Mouse (Mus musculus): ENCODE results near the gene Idua.

Idua gene

DNA sequence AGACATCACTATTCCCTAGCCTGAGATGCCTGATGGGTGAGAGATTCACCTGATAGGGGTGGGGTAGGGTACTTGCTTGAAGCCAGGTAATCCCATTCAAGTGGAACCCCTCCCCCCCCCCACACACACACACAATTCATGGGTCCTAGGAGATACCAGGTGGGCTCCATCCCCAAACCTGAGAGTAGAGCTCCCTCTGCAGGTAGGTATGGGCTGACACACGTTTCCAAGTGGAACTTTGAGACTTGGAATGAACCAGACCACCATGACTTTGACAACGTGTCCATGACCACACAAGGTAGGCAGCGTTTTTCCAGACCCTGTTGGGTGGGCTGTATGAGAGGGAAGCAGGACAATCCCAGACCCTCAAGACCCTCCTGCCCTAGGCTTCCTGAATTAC lies 19.8 kb downstream of the Idua start:
- DNase-seq (ENCODE audit: low spot score in 2 of 2): no peak

DNA sequence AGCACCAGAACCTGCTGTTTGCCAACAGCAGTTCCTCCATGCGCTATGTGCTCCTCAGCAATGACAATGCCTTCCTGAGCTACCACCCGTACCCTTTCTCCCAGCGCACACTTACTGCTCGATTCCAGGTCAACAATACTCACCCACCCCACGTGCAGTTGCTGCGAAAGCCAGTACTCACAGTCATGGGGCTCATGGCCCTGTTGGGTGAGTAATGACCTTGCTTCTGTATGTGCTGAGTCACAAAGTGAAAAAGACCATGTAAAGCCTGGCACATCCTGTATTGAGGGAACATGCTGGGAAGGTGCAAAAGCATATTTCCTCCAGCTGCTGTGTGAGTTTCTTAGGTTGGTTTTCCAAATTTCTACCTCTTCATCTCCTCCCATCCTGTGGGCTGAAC lies 20.7 kb downstream of the Idua start:
- no peak for DNase-seq (ENCODE audit: low spot score in 2 of 2)

DNA sequence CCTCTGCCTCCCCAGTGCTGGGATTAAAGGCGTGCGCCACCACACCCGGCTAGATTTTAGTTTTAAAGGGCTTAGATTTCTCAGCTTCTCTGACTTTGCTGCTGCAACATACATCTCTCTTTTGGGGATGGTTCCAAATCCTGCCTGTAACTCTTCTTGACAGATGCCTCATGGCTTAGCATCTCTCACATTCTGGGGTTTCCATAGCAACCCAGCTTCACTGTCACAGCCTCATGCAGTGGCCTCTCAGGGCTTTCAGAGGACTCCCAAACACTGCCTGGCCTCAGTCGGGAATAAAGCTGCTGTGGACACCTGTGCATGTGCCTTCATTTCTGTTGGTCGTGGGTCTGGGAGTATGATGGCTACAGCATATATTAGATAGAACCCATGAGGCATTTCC lies 29.0 kb downstream of the Idua start:
- no peak for DNase-seq (ENCODE audit: low spot score in 2 of 2)

DNA sequence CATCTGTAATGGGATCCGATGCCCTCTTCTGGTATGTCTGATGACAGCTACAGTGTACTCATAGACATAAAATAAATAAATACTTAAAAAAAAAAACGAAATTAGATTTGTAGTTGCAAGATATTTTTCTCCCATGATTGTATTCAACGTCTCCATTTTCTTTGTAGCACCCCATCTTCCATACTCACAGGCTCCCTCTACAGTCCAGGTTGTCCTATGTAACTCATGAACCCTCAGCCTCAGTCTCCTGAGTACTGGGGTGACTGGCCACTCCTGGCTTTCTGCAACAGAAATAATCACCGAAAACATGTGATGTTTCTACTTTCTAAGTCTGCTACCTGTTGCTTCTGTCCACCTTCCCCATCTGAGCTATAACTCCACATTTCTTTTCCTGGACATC lies 31.0 kb downstream of the Idua start:
- no peak for DNase-seq (ENCODE audit: low spot score in 2 of 2)

DNA sequence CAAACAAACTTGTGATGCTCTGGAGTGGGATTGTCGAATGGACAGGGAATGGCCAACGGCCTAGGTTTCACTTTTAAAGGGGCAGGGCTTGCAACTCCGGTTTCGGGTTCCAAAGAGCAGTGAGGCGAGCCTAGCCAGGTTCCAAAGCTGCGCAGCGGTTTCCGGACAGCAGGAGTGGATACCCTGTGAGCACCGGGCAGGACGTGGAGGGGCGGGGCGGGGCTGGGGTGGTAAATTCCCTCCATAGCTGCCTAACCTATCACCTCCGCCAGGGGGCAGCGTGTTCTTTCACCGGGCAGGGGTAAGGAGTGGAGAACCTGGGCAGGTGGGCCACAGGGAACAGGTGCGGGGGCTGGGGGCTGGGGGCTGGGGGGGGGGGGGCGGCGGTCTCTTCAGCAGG lies 32.1 kb downstream of the Idua start, which contains the start of gene Fgfrl1:
Fgfrl1 (plus strand) TSS at position 112 of the 400 bp plus-strand sequence.
- peak in 1 of 2 experiments; percentile 37 for DNase-seq (ENCODE audit: low spot score in 2 of 2)

DNA sequence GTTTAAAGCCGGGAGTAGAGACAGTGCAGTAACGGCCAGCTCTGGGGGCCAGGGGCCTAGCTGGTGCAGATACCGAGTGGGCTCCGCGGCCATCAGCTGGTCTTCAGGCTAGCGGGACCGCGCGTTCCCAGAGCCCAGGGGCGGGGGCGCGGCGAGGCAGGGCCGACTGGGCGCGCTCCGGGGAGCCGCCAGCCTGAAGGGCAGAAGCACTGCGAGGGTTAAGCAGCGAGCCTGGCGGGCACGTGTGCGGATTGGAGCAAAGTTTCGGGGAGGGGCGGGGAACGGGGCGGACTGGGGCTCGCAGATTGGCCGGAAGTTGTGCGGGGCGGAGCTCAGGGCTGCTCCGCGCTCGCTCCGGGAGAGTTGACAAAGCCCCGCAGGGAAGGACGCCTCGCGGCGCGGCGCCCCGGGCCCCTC lies 33.7 kb downstream of the Idua start:
- peak; percentile 53 to 72 for DNase-seq (ENCODE audit: low spot score in 2 of 2)

DNA sequence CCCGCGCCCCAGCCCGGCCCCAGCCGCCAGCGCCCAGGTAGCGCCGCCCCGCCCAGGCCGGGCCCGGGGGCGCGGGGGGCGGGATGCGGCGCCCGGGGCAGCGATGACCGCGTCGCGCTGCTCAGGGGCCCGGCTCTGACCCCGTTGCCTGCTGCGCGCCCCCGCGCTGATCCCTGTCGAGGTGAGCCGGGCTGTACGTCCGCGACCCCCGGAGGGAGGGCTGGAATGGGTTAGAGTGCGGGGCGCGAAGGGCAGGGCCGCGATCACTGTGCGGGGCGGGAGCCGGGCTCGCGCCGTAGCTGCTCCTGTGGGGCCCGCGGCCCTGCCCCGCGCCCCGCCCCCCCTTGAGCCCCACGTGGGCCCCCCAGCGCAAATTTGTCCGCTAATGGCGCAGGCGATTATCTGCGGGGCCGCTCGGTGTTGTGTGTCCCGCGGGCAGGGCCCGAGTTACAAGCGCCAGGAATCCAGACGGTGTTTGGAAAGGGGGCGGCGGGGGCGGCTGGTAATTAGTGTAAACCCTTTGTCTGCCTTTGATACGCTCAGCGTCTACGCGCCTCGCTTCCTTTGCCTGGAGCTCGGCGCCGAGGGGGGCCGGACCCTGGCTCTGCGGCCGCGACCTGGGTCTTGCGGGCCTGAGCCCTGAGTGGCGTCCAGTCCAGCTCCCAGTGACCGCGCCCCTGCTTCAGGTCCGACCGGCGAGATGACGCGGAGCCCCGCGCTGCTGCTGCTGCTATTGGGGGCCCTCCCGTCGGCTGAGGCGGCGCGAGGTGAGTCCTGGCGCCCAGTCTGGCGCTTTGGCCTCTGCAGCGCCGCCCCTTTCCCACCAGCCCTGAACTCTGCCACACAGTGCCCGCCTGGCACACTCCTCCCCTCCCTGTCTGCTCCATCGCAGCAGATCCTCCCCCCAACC lies 34.5 kb downstream of the Idua start:
- DNase-seq (ENCODE audit: low spot score in 2 of 2): peak in 1 of 2 experiments; percentile 18

DNA sequence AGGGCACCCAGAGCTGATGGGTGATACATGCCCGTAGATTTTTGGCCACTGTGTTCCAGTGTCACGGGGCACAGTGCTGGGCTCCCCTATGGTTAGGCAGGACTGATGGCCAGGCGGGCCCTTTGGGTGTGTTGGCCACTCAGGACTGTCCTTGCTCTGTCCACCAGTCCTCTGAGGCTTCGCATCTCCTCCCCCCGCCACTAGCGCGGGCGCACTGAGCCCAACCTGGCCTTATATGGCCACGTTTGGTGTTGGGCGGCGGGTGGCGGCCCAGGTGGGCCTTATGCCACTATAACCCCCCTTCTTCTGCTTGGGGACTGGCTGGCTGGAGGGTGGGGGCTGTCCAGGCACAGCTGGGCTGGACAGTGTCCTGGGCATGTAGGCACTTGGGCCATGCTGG lies 35.7 kb downstream of the Idua start:
- no peak for DNase-seq (ENCODE audit: low spot score in 2 of 2)

DNA sequence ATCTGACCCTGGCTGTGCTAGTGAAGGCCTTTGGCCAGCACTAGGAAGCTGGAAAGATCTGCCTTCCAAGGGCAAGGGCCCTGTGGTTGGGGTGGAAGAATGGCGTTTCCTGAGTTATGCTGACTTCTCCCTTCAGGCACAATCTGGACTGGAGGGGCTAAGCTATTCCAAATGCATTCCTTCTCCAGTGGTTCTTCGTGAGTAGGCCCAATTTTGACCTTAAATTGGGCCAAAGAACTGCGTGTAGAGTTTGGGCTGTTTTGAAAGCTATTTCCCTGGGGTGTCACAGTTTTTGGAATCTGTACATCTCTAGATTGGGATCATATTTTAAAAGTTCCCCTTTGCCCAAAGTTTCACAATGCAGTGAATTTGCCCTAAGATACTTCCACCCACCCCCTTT lies 36.4 kb downstream of the Idua start:
- DNase-seq (ENCODE audit: low spot score in 2 of 2): no peak

DNA sequence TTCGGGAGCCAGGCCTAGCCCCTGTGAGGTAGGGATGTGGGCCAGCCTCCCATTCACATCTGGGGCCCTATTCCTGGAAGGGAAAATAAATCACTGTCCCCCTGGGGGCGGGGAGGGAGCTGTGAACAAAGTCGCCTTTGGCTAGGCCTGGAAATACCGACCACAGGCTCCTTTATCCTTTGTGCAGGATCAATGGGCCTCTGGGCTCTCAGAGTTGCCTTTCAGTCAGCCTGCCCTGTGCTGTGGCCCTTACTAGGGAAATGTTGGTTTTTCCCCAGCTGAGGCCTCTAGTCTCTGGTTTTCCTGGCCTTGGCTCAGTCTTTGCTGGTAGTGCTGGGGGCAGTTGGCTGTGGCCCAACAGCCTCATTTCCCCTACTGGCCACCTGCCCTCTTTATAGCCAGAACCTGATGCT lies 37.2 kb downstream of the Idua start:
- DNase-seq (ENCODE audit: low spot score in 2 of 2): peak; percentile 41

DNA sequence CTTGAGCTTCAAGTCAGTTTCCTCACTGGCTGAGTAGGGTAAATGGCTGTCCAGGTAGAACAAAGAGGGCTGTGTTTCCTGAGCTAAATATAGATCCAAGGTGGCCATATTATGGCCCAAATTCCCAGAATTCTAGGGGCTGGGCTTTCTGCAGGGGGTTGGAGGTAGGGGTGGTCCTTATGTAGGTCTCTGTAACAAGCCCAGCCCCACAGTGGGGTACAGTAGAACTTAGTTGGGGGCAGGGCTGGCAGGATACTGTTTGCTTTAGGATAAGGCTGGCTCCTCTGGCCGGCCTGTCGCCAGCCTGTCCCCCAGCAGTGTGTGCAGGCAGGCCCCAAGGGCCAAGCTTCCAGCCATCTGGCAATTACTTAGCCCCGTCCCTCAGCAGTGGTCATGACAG lies 40.2 kb downstream of the Idua start:
- no peak for DNase-seq (ENCODE audit: low spot score in 2 of 2)

DNA sequence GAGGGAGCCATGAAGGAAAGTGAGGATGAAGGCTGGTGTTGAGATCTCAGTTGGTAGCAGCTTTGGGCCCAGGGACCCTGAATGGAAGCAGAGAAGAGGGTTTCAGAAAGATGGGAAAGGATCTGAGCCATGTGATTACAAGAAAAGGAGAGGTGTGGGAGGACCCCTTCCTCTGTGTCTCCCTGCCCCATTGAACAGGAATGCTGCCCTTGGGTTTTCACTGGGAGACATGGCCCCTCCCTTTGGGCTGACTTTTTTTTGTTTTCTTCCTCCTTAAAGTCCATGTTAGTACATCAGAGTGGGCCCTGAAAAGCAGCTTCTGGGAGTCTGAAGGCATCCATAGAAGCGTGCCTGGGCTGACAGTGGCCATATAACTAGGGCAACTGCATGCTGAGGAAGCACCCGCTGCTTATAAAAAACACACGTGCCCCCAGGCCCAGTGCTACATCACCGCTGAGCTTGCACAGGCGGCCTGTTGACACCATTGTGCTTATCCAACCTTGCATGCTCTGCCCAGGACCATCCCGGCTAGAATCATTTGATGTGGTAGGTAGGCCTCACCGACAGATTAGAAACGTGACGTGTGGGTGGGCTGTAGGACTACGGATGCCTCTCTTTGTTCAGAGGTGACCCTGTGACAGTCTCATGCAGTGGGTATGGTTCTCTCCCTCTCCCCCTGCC lies 41.4 kb downstream of the Idua start:
- DNase-seq (ENCODE audit: low spot score in 2 of 2): no peak

DNA sequence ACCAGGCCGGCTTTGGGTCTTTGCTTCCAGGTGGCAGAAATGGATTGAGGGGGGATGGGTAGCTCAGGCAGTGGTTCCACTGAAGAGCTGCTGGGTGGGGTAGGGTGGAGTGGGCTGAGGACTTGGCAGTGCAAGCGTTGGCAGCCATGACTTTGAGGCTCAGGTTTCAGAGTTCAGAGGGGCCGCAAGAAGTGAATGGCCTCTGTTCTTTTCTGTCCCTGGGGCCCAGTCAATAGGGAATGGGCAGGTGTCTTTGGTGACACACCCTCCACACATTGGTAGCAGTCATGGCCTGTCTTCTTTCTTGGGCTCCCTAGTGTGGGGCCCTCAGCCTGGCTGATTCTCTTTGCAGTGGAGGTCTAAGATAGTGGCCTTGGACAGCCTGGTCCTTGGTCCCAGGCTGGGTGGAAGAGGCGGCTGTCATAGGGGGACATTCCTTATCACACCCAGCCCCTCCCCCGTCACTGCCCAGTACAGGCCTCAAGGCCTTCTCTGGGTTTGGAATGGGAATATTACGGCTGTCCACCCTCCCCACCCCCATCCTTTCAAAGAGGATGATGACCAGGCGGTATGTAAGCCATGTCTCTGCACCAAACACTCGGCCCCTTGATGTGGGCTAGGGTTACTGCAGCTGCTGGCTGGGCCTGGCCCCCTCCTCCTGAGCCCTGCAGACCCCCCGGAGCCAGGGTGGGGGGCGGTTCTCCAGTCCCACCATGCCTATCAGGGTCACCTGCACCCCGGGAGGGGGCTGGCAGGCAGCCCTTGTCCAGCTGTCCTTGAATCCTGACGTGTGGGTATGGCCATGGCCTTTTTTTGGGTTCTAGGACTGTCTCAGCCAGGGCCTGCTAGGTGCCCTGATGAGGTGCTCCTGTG lies 43.9 kb downstream of the Idua start:
- no peak for DNase-seq (ENCODE audit: low spot score in 2 of 2)

DNA sequence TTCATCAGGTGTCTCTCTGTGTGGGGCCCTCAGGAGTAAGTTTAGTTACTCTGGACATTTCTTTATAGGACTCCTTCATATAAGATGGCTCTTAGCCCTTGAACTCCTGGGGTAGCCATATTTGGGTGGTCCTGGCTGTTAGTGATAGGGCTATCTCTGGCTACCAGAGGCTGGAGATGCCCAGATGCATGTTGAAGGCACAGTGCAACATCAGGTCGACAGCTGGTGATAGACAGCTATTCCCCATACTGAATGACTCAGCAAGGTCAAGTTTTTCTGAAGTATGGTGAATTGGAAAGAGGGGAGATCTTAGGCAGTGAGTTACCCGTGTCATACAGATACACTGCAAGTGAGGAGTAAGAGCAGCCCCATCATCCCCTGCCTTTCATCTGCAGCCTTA lies 47.6 kb downstream of the Idua start:
- no peak for DNase-seq (ENCODE audit: low spot score in 2 of 2)

DNA sequence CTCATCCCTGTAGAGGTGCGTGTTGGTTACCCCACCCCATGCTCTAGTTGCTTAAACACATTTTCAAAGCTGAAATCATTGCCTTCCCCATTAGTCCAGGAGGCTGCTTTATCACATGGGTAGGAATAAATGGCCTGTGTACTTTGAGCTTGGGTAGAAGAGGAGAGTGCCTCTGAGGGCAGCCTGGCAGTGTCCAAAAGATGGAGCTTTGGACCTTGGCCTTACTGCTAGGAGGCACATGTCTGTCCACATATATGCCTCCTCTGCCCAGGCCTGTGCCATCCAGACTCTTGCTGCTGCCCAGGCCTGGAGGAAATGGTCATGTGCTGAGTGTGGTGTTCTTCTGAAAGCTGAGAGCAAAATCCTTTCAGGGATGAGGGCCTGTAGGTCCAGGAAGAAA lies 48.3 kb downstream of the Idua start:
- DNase-seq (ENCODE audit: low spot score in 2 of 2): no peak

DNA sequence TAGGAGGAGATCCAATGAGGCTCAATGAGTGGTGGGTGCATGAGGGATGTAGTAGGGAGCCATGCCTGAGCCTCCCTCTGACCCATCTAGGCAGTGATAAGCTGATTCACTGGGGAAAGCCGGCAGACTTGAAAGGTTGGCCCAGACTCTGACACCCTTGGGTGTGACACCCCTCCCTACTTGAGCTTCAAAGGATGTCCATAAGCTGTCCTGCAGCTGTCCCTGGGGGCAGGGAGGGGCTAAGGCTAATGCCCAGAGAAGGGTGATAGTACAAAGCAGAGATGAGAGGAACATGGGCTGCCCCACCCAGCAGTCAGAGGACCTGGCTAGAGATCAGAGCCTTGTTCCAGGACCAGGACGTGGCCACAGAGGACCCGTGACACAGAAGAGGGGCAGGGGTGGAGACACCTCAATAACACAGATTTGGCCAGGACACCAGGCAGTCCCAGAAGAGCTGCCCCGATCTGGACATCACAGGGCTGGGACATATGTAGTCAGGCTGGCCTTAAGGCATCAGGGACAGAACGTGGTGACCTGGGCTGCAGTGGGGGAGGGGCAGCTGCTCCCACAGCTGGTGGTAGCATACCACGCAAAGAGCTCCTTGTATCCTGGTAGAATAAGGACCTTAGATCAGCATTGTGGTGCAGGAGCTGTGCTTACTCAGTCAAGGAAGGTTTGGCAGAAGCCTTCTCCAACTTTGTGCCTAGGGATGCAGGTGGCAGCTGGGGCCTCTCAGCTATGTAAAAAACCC lies 49.0 kb downstream of the Idua start:
- no peak for DNase-seq (ENCODE audit: low spot score in 2 of 2)

DNA sequence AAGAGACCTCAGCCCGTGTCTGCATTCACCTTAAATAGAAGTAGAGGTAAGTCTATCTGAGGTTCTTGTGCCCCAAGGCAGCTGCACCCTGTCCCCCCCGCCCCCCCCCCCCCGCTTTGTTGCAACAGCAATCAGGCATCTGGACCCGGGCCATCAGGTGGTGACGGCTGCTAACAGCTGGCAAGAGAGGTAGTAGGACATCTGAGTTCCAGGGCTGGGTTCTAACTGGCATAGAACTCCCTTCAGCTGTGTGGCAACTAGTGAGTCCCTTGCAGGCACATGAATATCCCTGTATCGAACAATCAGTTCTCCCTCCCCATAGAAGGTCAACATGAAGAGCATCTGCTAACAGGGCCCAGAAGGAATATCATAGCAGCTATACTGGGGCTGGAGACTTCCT lies 51.8 kb downstream of the Idua start:
- no peak for DNase-seq (ENCODE audit: low spot score in 2 of 2)

DNA sequence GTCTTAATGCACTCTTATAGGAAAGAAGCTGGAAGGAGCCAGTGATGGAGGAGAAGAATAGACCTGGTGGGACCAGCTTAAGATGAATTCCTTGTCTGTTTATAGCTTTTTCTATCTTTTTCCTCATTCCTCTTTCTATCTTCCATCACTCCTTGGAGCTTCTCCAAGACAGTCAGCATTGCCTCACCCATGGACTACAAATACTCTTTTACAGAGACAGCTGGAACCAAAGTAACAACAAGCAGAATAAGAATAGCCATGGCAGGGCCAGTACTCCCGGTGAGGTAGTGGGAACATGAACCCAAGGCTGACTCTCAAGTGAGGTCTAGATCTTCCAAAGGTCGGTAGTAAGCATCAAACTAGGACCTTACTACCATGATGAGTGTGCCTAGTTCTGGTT lies 53.0 kb downstream of the Idua start:
- no peak for DNase-seq (ENCODE audit: low spot score in 2 of 2)

DNA sequence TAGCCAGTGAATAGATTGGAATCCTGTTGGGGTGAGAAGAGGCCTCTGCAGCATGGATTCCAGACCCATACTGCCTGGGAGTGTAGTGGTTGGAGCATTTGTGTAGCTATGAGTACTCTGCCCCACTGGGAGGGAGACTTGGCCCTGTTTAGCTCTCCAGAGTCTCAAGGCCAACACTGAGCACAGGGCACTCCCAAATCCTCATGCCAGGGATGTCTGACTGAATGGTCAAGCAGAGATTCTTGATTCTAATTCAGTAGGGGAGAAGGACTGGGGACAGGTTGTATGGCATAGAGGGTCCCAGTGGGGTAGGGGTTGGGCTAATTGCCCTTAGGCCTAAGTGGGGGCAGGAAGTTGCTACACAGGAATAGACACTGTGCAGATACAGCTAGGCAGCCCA lies 53.6 kb downstream of the Idua start:
- no peak for DNase-seq (ENCODE audit: low spot score in 2 of 2)

DNA sequence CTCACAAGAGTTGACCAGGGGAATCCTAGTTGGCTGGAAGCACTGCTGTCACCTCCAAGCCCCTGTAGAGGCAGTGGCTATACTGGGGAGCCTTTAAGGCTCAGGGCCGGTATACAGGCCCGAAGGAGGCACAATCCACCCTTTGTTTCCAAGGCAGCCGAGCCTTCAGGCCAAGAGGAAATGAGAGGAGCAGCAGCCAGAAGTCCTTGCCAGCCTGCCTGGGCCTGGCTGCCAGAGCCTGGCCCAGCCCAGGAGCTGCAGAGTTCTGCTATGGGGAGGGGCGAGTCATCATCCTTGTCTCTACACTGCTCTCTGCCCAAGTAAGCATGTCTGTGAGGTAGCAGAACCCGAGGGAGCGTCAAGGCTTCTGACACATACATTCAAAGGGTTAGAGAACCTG lies 54.0 kb downstream of the Idua start:
- peak in 1 of 2 experiments; percentile 38 for DNase-seq (ENCODE audit: low spot score in 2 of 2)

DNA sequence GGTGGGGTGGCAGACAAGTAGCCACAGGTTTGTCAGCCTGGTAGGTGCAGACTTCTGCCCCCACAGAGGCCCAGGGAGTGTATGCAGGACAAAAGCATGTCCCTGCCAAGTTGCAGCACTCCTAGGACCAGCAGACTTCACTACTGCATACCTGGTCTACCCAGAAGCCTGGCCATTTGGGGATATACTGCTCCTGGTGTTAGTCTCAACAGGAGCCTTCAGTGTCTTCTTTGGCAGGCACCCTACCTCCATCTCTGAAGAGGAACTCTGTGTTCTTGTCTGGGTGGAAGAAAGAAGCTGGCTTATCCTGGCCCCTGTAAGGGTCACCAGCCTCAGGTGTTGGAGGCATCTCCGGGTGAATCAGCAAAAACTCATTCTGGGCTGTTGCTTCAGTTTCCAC lies 55.8 kb downstream of the Idua start:
- DNase-seq (ENCODE audit: low spot score in 2 of 2): no peak

Data from cerebellum, postnatal 4 days (tissue).